Mouse (Mus musculus): ENCODE measurements at regions not wholly inside any gene's neighbourhood (a gene's known extent, or its start where the extent isn't known, plus 50 kb on each side); places are given as distances from the start of the nearest gene placed in this dataset.
"Not testable (repeated sequence)": the region's sequence is repeated elsewhere in the genome, so short reads cannot be mapped to it uniquely, and the experiment has no call there.

DNA sequence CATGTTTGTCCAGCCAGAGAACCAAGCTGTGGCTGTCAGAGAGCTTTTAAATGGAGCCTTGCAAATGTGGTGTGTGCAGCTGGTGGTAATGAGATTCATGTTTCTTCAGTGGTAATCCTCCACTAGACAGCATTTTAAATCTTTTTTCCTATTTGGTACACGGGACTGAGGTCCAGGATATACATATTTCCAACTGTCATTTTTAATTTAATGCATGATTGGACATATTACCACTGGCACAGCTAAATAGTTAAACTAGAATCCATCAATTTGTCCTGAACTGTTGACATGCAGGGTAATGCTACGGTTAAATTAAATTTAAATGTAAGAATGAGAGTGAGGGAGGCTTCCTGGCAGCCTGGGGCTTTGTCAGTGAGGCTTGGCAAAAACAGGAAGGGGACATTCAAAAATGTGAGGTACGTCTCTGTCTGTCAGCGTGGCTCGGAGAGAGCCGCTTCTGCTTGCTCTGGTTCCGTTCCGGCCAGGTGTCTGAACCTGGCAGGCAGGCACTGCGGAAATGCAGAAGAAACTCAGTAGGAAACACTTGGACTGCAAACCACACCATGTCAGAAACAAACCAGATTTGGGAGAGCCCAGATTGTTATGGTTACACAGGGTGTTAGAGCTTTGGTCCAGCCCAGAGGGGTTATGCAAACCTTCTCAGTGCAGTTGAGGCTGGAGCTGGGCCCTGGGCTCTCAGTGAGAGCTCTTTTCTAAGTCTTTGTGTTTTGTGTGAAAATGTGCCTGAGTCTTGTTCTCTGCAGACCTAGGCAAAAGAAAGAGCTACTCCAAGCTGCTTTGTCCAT, 107.2 kb upstream of the Frmd4a start:
- DNase-seq (ENCODE audit: low spot score): peak; percentile 48
- H3K4me2 ChIP-seq (replicated peaks): no peak overlapping the region
- no peaks in the 10 kb centered on the region for H3K27me3 ChIP-seq (ENCODE audit: control insufficient read depth, insufficient read depth, low read length)
- H3K9ac ChIP-seq: no peak overlapping the region
- peak; percentile 75; the same call in 1 of the 2 replicates for ATAC-seq (ENCODE audit: low FRiP score)
- peak overlapping the region; percentile 60 for H3K27ac ChIP-seq
- H3K9me3 ChIP-seq (ENCODE audit: control insufficient read depth, low read length): no peaks in the 10 kb centered on the region
- H3K4me3 ChIP-seq (replicated peaks; ENCODE audit: low read length): no peak overlapping the region
- peaks cover 8% of the 10 kb centered on the region for H3K4me1 ChIP-seq (replicated peaks; ENCODE audit: control insufficient read depth, insufficient read depth, low read length)
- no peaks in the 10 kb centered on the region for H3K36me3 ChIP-seq (replicated peaks; ENCODE audit: control insufficient read depth, insufficient read depth)
- 51% methylated on average over 9 of the region's 9 CpGs for WGBS

DNA sequence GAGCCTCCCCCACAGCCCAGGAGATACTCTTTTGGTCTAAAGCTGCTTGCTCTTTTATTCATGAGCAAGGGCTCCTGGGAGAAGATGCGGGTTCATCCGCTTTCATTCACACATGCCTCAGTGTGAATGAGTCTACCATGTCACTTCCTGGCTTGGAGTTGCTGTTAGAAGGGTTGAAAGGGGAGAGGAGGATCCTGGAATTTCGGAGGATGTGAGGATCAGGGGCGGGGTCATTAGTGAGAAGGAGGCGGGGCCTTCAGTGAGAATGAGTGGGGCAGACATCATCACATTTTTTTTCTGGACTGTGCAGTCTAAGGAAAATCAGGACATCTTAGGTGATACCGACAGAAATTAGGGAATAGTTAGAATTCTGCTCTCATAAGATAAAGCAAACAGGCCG, 102.4 kb upstream of the Frmd4a start:
- Histone ChIP-seq H3K27ac (no peak overlapping the region), H3K4me1 (replicated peaks; ENCODE audit: control insufficient read depth, insufficient read depth, low read length) (no peaks in the 10 kb centered on the region), H3K27me3 (ENCODE audit: control insufficient read depth, insufficient read depth, low read length) (no peaks in the 10 kb centered on the region), H3K4me2 (replicated peaks) (no peak overlapping the region), H3K9ac (no peak overlapping the region), H3K4me3 (replicated peaks; ENCODE audit: low read length) (no peak overlapping the region), H3K36me3 (replicated peaks; ENCODE audit: control insufficient read depth, insufficient read depth) (no peaks in the 10 kb centered on the region), H3K9me3 (ENCODE audit: control insufficient read depth, low read length) (no peaks in the 10 kb centered on the region)
- no peak for ATAC-seq (ENCODE audit: low FRiP score)
- DNase-seq (ENCODE audit: low spot score): no peak
- WGBS: 71% methylated on average over 7 of the region's 7 CpGs

DNA sequence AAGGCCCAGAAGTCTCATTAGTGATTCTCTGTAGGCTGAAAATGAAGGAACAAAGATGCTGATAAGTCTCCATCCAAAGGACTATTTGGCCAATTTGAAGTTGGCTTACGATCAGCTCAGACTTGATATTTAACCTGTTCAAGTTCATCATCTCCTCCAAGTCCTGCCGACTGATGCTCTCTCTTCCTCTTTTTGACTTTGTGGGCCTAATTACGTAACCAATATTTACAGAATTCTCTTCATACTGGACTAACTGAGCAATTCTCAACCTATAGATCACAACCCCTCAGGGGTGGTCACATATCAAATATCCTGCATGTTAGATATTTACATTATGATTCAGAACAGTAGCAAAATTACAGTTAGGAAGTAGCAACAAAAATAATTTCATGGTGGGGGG, 101.2 kb upstream of the Frmd4a start:
- DNase-seq (ENCODE audit: low spot score): no peak
- no peak for ATAC-seq (ENCODE audit: low FRiP score)
- Histone ChIP-seq H3K9ac (no peak overlapping the region), H3K4me3 (replicated peaks; ENCODE audit: low read length) (no peak overlapping the region), H3K27me3 (ENCODE audit: control insufficient read depth, insufficient read depth, low read length) (no peaks in the 10 kb centered on the region), H3K4me1 (replicated peaks; ENCODE audit: control insufficient read depth, insufficient read depth, low read length) (no peaks in the 10 kb centered on the region), H3K27ac (no peak overlapping the region), H3K4me2 (replicated peaks) (no peak overlapping the region), H3K9me3 (ENCODE audit: control insufficient read depth, low read length) (no peaks in the 10 kb centered on the region), H3K36me3 (replicated peaks; ENCODE audit: control insufficient read depth, insufficient read depth) (no peaks in the 10 kb centered on the region)
- WGBS: 91% methylated on average over 3 of the region's 3 CpGs

DNA sequence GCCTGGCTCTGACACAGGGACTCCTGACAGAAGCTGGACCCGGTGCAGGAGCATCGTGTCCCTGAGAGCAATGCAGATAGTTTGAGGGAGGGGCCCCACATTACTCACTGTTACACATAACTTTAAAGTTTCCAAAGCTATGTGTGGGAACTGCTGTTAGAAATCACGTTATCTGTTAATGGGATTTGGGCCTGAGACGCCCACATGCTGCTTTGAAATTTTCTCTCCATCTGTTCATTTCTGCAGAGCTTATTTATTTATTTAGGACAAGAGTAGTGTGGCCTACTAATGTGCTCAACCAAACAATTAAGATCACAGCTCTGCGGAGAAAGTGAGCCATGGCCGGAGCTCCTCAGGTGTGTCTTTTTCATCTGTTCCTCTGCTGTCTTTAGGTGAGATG, 99.4 kb upstream of the Frmd4a start:
- no peak for DNase-seq (ENCODE audit: low spot score)
- 71% methylated on average over 6 of the region's 6 CpGs for WGBS
- ATAC-seq (ENCODE audit: low FRiP score): no peak

DNA sequence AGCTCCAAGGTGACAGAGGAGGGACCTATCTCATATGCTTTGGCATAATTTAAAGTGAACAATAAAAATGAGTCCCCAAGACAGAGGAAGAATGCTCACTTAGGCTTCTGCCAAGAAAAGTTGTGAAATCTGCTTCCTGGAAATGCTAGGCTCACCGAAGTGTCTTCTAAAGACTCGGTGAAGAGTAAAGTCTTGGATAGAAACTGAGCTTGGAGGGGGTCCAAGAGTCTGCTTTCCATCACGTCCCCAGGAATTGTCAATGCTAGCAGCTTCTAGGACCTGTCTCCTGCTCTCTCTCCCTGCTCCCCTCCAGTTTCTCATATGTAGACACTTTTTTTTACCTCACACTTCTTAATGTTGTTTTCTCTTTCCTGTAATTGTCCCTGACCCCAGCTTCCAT, 97.6 kb upstream of the Frmd4a start:
- H3K27me3 ChIP-seq (ENCODE audit: control insufficient read depth, insufficient read depth, low read length): no peaks in the 10 kb centered on the region
- H3K4me2 ChIP-seq (replicated peaks): no peak overlapping the region
- DNase-seq (ENCODE audit: low spot score) (no peak), ATAC-seq (ENCODE audit: low FRiP score) (no peak)
- H3K4me1 ChIP-seq (replicated peaks; ENCODE audit: control insufficient read depth, insufficient read depth, low read length): no peaks in the 10 kb centered on the region
- H3K9me3 ChIP-seq (ENCODE audit: control insufficient read depth, low read length): no peaks in the 10 kb centered on the region
- H3K9ac ChIP-seq: no peak overlapping the region
- H3K27ac ChIP-seq: no peak overlapping the region
- WGBS: 88% methylated on average over 3 of the region's 3 CpGs
- H3K36me3 ChIP-seq (replicated peaks; ENCODE audit: control insufficient read depth, insufficient read depth): no peaks in the 10 kb centered on the region
- no peak overlapping the region for H3K4me3 ChIP-seq (replicated peaks; ENCODE audit: low read length)

More for the DNA sequence above, 99.4 kb upstream of the Frmd4a start:
- no peaks in the 10 kb centered on the region for H3K4me1 ChIP-seq (replicated peaks; ENCODE audit: control insufficient read depth, insufficient read depth, low read length)
- H3K27me3 ChIP-seq (ENCODE audit: control insufficient read depth, insufficient read depth, low read length): no peaks in the 10 kb centered on the region
- H3K4me3 ChIP-seq (replicated peaks; ENCODE audit: low read length): no peak overlapping the region
- no peak overlapping the region for H3K27ac ChIP-seq
- H3K36me3 ChIP-seq (replicated peaks; ENCODE audit: control insufficient read depth, insufficient read depth): no peaks in the 10 kb centered on the region
- no peaks in the 10 kb centered on the region for H3K9me3 ChIP-seq (ENCODE audit: control insufficient read depth, low read length)
- H3K4me2 ChIP-seq (replicated peaks): no peak overlapping the region
- no peak overlapping the region for H3K9ac ChIP-seq

DNA sequence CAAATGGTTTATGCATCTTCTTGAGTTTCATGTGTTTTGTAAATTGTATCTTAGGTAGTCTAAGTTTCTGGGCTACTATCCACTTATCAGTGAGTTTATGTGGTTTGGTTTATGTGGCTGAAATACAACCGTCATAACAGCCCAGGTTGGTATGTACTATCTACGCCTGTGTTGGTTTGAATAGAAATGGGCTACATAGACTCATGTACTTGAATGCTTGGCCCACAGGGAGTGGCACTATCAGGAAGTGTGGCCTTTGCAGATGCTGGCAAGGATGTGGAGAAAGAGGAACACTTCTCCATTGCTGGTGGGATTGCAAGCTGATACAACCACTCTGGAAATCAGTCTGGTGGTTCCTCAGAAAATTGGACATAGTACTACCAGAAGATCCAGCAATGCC, 96.4 kb upstream of the Frmd4a start:
- not testable (repeated sequence) for H3K4me3 ChIP-seq (replicated peaks; ENCODE audit: low read length); H3K9me3 ChIP-seq (ENCODE audit: control insufficient read depth, low read length)

DNA sequence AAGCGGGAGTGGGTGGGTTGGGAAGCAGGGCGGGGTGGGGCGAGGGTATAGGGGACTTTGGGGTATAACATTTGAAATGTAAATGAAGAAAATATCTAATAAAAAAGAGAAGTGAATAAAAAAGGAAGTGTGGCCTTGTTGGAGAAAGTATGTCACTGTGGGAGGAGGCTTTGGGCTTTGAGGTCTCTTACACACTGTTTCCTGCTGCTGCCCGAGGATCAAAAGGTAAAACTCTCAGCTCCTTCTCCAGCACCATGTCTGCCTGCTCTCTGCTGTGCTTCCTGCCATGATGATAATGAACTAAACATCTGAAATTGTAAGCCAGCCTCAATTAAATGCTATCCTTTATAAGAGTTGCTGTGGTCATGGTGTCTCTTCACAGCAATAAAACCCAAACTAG, 94.8 kb upstream of the Frmd4a start:
- 95% methylated on average over 4 of the region's 4 CpGs for WGBS
- H3K9me3 ChIP-seq (ENCODE audit: control insufficient read depth, low read length): no peaks in the 10 kb centered on the region
- 0 out of 2 replicates have a peak, but pooled peaks cover 6% of the 10 kb centered on the region for H3K4me1 ChIP-seq (replicated peaks; ENCODE audit: control insufficient read depth, insufficient read depth, low read length)
- DNase-seq (ENCODE audit: low spot score) (no peak), ATAC-seq (ENCODE audit: low FRiP score) (no peak)
- no peaks in the 10 kb centered on the region for H3K36me3 ChIP-seq (replicated peaks; ENCODE audit: control insufficient read depth, insufficient read depth)
- H3K27me3 ChIP-seq (ENCODE audit: control insufficient read depth, insufficient read depth, low read length): no peaks in the 10 kb centered on the region
- H3K4me2 ChIP-seq (replicated peaks): no peak overlapping the region
- no peak overlapping the region for H3K4me3 ChIP-seq (replicated peaks; ENCODE audit: low read length)
- no peak overlapping the region for H3K27ac ChIP-seq
- no peak overlapping the region for H3K9ac ChIP-seq

More for the DNA sequence above, 96.4 kb upstream of the Frmd4a start:
- 91% methylated on average over 2 of the region's 2 CpGs for WGBS
- H3K27me3 ChIP-seq (ENCODE audit: control insufficient read depth, insufficient read depth, low read length); H3K36me3 ChIP-seq (replicated peaks; ENCODE audit: control insufficient read depth, insufficient read depth); H3K4me2 ChIP-seq (replicated peaks); H3K27ac ChIP-seq; H3K4me1 ChIP-seq (replicated peaks; ENCODE audit: control insufficient read depth, insufficient read depth, low read length); DNase-seq (ENCODE audit: low spot score); H3K9ac ChIP-seq; ATAC-seq (ENCODE audit: low FRiP score): not testable (repeated sequence)

DNA sequence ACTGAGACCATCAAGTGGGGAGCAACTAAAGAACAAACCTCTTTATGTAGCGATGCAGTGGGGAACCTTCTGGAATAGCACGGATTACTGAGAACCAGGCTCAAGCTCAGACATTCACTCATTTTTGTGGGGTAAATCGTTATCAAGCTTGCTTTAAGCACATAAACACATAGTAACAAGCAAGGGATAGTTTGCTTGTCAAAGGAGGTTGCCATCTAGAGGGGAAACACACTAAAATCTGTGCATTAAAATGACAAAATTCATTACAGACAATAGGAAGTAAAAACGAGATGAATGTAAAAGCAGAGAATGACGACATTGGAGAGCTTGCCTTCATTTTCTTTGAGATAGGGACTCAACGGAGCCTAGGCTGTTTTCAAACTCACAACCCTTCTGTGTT, 92.8 kb upstream of the Frmd4a start:
- no peak overlapping the region for H3K4me2 ChIP-seq (replicated peaks)
- DNase-seq (ENCODE audit: low spot score): no peak
- WGBS: 72% methylated on average over 6 of the region's 6 CpGs
- H3K9me3 ChIP-seq (ENCODE audit: control insufficient read depth, low read length): no peaks in the 10 kb centered on the region
- no peak overlapping the region for H3K9ac ChIP-seq
- no peaks in the 10 kb centered on the region for H3K27me3 ChIP-seq (ENCODE audit: control insufficient read depth, insufficient read depth, low read length)
- no peak overlapping the region for H3K4me3 ChIP-seq (replicated peaks; ENCODE audit: low read length)
- ATAC-seq (ENCODE audit: low FRiP score): no peak
- no peak overlapping the region for H3K27ac ChIP-seq
- H3K4me1 ChIP-seq (replicated peaks; ENCODE audit: control insufficient read depth, insufficient read depth, low read length): 0 out of 2 replicates have a peak, but pooled peaks cover 6% of the 10 kb centered on the region
- no peaks in the 10 kb centered on the region for H3K36me3 ChIP-seq (replicated peaks; ENCODE audit: control insufficient read depth, insufficient read depth)

DNA sequence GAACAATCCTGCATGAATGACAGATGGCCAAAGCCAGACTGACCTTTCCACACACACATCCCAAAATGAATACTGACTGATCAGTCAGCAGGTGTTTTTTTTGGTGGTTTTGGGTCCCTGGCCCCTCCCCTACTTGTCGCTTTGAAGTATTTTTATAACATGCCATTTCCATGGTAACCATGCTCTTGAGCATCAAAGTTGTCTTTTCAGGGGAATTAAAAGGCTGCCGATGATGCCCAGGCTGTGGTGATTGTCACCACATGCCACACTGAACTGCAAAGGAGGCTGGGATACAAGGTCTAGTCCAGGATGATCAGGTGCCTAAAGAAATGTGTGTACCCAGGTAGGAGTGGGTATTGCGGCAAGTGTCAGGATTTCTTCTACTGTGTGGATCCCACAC, 92.3 kb upstream of the Frmd4a start:
- WGBS: 59% methylated on average over 3 of the region's 3 CpGs
- Histone ChIP-seq H3K4me1 (replicated peaks; ENCODE audit: control insufficient read depth, insufficient read depth, low read length) (0 out of 2 replicates have a peak, but pooled peaks cover 6% of the 10 kb centered on the region), H3K27me3 (ENCODE audit: control insufficient read depth, insufficient read depth, low read length) (no peaks in the 10 kb centered on the region), H3K4me3 (replicated peaks; ENCODE audit: low read length) (no peak overlapping the region), H3K4me2 (replicated peaks) (no peak overlapping the region), H3K9me3 (ENCODE audit: control insufficient read depth, low read length) (no peaks in the 10 kb centered on the region), H3K9ac (no peak overlapping the region), H3K27ac (no peak overlapping the region), H3K36me3 (replicated peaks; ENCODE audit: control insufficient read depth, insufficient read depth) (no peaks in the 10 kb centered on the region)
- ATAC-seq (ENCODE audit: low FRiP score): no peak
- no peak for DNase-seq (ENCODE audit: low spot score)

DNA sequence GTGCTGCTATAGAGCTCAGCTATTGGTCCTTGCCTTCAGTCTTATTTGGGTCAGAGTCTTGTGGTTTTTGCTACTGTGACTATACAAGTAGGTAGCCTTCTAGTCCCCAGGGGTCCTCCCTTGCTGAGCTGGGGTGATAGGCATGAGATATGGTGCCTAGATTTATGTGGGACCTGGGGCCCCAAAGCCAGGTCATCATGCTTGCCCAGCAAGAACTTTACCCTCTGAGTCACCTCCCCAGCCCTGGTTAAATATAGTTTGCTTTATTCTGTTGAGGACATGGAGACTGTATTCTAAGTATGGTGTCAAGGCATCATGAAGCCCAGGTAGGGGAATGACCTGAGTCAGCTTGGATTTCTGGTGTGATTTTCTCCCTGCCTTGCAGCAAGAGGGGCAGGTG, 91.4 kb upstream of the Frmd4a start:
- Histone ChIP-seq H3K9me3 (ENCODE audit: control insufficient read depth, low read length) (no peaks in the 10 kb centered on the region), H3K27ac (no peak overlapping the region), H3K36me3 (replicated peaks; ENCODE audit: control insufficient read depth, insufficient read depth) (no peaks in the 10 kb centered on the region), H3K4me2 (replicated peaks) (no peak overlapping the region), H3K9ac (no peak overlapping the region), H3K4me1 (replicated peaks; ENCODE audit: control insufficient read depth, insufficient read depth, low read length) (0 out of 2 replicates have a peak, but pooled peaks cover 6% of the 10 kb centered on the region), H3K4me3 (replicated peaks; ENCODE audit: low read length) (no peak overlapping the region), H3K27me3 (ENCODE audit: control insufficient read depth, insufficient read depth, low read length) (no peaks in the 10 kb centered on the region)
- no peak for DNase-seq (ENCODE audit: low spot score)
- ATAC-seq (ENCODE audit: low FRiP score): no peak
